Mouse (Mus musculus): ENCODE measurements around the gene Zbed6.
A peak's percentile ranks its signal among the peaks of the same experiment; 100 is the strongest.

Gene Zbed6

GRCm38 (mm10) chr1:133662941-133663340, 2.3 kb upstream of the Zbed6 start:
- DNase-seq = no peak

GRCm38 (mm10) chr1:133661203-133661933, 683 bp upstream of the Zbed6 start, which contains the start of gene Gm38394:
Gene Gm38394, minus strand, starts transcription at chr1:133661318.
- DNase-seq = peak; percentile 94 to 96

GRCm38 (mm10) chr1:133658878-133659277, 1.8 kb downstream of the Zbed6 start:
- DNase-seq = no peak

- DNase-seq = no peak
Measured at GRCm38 (mm10) chr1:133656811-133657210, 3.9 kb downstream of the Zbed6 start.

- no peak for DNase-seq
Measured at GRCm38 (mm10) chr1:133653033-133653432, 7.7 kb downstream of the Zbed6 start.

GRCm38 (mm10) chr1:133650288-133651055, 10.2 kb downstream of the Zbed6 start:
- no peak for DNase-seq

GRCm38 (mm10) chr1:133645652-133646051, 15.0 kb downstream of the Zbed6 start:
- no peak for DNase-seq

- no peak for DNase-seq
Measured at GRCm38 (mm10) chr1:133641163-133641562, 19.5 kb downstream of the Zbed6 start.

- no peak for DNase-seq
Measured at GRCm38 (mm10) chr1:133638517-133638916, 22.2 kb downstream of the Zbed6 start.

- DNase-seq = no peak
Measured at GRCm38 (mm10) chr1:133632168-133632567, 28.5 kb downstream of the Zbed6 start.

- DNase-seq = no peak
Measured at GRCm38 (mm10) chr1:133625052-133625451, 35.6 kb downstream of the Zbed6 start.

- DNase-seq = no peak
Measured at GRCm38 (mm10) chr1:133618311-133618710, 42.4 kb downstream of the Zbed6 start.

- DNase-seq = no peak
Measured at GRCm38 (mm10) chr1:133617908-133618307, 42.8 kb downstream of the Zbed6 start.

- DNase-seq = no peak
Measured at GRCm38 (mm10) chr1:133613817-133614216, 46.9 kb downstream of the Zbed6 start.

- no peak for DNase-seq
Measured at GRCm38 (mm10) chr1:133611436-133611835, 49.2 kb downstream of the Zbed6 start.

- DNase-seq = no peak
Measured at GRCm38 (mm10) chr1:133610601-133611000, 50.1 kb downstream of the Zbed6 start.

GRCm38 (mm10) chr1:133609771-133610502, 50.7 kb downstream of the Zbed6 start, which contains the start of gene Snrpe:
Gene Snrpe, minus strand, starts transcription at chr1:133610291.
- peak; percentile 97 for DNase-seq

Data from lung, postnatal 4 days (tissue).